Mouse (Mus musculus) leukemia stem cell, adult 10-12 weeks (primary cell): ENCODE data around the gene Zp3. TPM values are rescaled to one million over a fixed set of nuclear protein-coding genes. Genes with fewer than 3 reads are reported as not detected.

Experiments
- polyA plus RNA-seq: library from polyadenylated mRNA; stranded (reverse); fragments of >175 nt; gene quantifications from 2 replicates; pipeline ENCODE4 v1.2.3, GENCODE M21; 2012; ENCODE audit warnings: low replicate concordance

Zp3 gene
- not detected in 2 replicates for polyA plus RNA-seq

GRCm38 (mm10) chr5:135979904-135980303 lies at the start of gene Zp3:
Gene Zp3 (plus strand): TSS chr5:135980099.

DNA sequence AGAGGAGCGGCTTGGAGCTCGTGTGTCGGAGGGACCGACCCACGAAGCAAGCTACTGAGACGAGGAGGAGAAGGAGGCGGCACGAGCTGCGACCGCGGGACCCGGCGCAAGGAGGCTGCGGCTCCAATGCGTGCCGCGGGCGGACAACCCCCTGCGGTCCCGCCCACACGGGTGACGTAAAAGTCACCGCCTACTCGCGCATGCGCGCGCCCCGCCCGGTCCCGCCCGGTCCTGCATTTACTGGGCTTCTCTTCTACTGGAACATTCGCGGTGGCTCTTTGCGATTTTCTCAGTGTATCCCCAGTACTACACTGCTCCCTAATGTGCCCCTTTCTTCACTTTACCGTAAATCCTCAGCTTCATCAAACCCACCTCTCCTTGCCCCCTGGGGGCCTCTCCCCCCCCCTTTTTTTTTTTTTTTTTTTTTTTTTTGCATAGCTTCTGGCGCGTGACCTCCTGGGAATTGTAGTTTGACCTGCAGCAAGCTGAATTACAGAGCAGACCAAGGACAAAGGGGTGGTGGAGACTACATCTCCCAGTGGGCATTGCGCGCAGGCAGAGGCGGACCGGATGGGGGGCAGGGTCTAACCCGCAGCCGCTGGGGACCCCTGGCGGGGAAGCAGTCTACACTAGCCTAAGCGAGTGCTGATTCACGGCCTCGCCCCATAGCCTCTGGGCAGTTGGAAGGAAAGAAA lies 45.3 kb upstream of the Zp3 start, which contains the start of gene Ywhag:
Ywhag (minus strand) TSS at position 136 of the 695 bp plus-strand sequence.

DNA sequence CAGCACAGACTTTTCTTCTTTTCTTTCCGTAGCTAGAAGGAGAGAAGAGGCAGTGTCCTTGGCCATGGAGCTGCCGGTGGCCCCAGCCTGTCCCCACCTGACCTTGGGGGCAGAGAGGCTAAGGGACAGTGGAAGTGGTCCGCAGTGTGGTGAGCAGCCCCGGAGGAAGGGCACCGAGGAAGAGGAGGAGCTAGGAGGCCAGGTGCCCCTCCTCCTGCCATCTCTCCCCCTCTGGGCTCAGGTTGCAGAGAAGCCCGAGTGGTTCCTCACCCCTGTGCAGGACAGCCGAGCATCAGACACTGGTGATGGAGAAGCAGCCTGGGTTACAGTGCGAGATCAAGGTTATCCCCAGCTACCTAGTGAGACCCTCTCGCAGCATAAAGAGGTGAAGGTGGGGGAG lies 5.5 kb upstream of the Zp3 start, which contains the start of gene Ssc4d:
Ssc4d (minus strand) TSS at position 167 of the 400 bp plus-strand sequence.

DNA sequence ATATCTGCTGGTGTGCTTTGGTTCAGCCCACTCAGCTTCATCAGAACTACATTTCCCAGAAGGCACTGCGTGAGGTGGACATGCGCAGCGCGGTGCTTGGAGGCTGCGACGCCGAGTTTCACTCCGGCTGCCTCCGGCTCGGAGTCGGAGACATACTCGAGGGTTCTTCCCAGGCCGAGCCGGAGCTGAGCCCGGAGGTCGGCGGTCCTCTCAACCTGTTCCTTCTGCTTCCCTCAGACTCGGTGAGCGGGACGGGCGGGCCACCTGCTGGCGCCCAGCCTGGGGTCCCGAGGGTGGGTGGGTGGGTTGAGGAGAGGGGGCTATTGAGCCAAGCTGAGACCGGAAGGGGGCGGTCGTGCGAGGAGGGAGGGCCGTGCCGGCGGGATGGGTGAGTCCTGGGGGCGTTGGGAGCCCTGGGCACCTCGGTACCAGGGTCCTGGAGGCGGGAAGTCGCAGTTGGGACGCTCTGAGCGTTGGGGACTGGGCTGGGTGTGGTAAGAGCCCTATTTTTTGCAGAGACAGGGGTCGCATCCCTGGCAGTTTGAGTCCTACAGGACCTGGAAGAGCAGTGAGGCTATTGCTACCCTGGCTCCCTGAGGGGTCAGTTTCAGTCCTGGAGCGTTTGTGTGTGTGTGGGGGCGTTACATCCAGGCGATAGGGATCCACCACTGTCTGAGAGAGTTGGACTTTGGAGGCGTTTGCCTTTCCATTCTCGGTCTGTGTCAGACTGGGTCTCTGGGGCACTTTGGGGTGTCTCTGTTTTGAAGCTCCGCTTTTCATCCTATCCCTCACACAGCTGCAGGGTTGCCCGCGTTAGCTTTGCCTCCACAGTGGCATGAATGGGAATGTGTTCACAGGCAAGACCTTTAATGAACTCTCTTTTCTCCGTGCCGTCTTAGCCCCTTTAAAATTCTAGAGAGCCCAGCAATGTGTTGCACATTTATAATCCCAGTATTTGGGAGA lies 15.1 kb downstream of the Zp3 start, which contains the start of gene Dtx2:
Dtx2 (plus strand) TSS at position 76 of the 963 bp plus-strand sequence.

Other genes with a start within 250 kb of the Zp3 start
- 12.3 and 15.8 TPM in 2 replicates for gene Tmem120a, start 235.7 kb upstream of the Zp3 start, polyA plus RNA-seq
- gene Styxl1, start 201.7 kb upstream of the Zp3 start, polyA plus RNA-seq: not detected in 2 replicates
- gene Mdh2, start 201.6 kb upstream of the Zp3 start, polyA plus RNA-seq: 199 and 638 TPM in 2 replicates
- not detected in 2 replicates for gene Srrm3, start 173.2 kb upstream of the Zp3 start, polyA plus RNA-seq
- gene Hspb1, start 92.2 kb upstream of the Zp3 start, polyA plus RNA-seq: 0.27 and 0.68 TPM in 2 replicates
- 66.6 and 168 TPM in 2 replicates for gene Ywhag, start 45.5 kb upstream of the Zp3 start, polyA plus RNA-seq
- 0.08 and 0.55 TPM in 2 replicates for gene Ssc4d, start 5.6 kb upstream of the Zp3 start, polyA plus RNA-seq
- gene Dtx2, start 14.7 kb downstream of the Zp3 start, polyA plus RNA-seq: 22.8 and 36.0 TPM in 2 replicates
- gene Upk3b, start 58.4 kb downstream of the Zp3 start, polyA plus RNA-seq: 0.14 and 0.20 TPM in 2 replicates
- gene Upk3bl, start 74.4 kb downstream of the Zp3 start, polyA plus RNA-seq: not detected in 2 replicates
- 8.1 and 9.3 TPM in 2 replicates for gene Rasa4, start 103.8 kb downstream of the Zp3 start, polyA plus RNA-seq
- 16.3 and 42.3 TPM in 2 replicates for gene Polr2j, start 136.5 kb downstream of the Zp3 start, polyA plus RNA-seq
- gene Lrwd1, start 156.0 kb downstream of the Zp3 start, polyA plus RNA-seq: 98.4 and 153 TPM in 2 replicates
- 36.7 and 46.7 TPM in 2 replicates for gene Alkbh4, start 156.0 kb downstream of the Zp3 start, polyA plus RNA-seq
- 16.6 and 22.8 TPM in 2 replicates for gene Orai2, start 190.6 kb downstream of the Zp3 start, polyA plus RNA-seq
- gene Prkrip1, start 218.9 kb downstream of the Zp3 start, polyA plus RNA-seq: 15.0 and 69.6 TPM in 2 replicates